Mouse (Mus musculus): ENCODE measurements around the gene Hsd17b2.

DNA sequence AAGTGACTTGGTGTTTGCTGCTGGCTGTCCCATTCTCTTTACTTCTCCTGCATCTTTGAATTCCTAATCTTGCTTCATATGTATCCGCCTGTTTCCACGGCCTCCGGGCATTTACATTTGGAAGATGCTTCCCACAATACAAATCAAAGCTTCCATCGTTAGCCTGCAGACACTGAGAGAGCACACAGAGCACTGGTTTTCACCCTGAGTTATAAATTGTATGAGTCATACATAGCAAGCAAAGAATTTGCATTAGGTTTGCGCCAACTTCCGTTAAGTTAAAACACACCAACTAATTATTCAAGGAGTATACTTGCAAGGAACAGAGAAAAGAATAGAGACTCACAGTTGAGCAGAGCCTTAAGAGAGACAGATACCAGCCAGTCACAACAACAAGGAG, 77.6 kb downstream of the Hsd17b2 start:
- TF ChIP-seq CTCF (IDR thresholded peaks at IDR 0.05; ENCODE audit: low read depth) (no peak), EP300 (IDR thresholded peaks at IDR 0.05; ENCODE audit: low read depth) (no peak)

Measured in liver, postnatal 0 days (tissue).